Comparison of ENCODE assay signal across 30 mouse cellular contexts in the genomic region with DNA sequence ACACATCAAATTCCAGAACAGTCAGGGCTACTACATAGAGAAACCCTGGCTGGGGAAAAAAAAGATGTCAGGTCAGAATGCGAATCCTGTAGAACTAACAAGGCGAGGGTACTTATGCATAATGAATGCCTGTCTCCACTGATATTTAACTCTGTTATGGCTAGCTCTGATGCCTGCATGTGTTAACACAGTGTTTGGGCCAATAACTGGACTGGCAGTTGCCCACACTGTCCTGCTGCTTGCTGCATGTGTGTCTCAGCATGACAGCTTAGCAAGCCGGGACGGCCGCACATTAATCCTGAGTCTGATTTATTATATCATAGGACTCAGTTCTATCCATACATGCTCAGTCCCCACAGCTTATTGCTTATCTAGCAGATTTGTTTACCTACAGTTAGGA. TPM values are rescaled to one million over a fixed set of nuclear protein-coding genes. Genes with fewer than 3 reads are reported as not detected.
"Had no signal": no experiment of that assay in that cellular context is flagged by ENCODE, and none has a peak within 500 bp of the region (broad histone marks: within the 10 kb centered on the region; RNA-seq: fewer than 3 reads in every experiment).

No protein-coding gene starts in this region.

- DNase-seq: gastrocnemius, postnatal 14 days; gastrocnemius, postnatal 36 days; heart, adult 11 months; heart, adult 2 months; heart, postnatal 10 days; heart, postnatal 36 days; kidney, adult 11 months; kidney, adult 2 months; kidney, adult 9 months; kidney, postnatal 14 days; kidney, postnatal 36 days; layer of hippocampus, adult 9-11 months; liver; liver, embryonic 13.5 days; liver, postnatal 0 days had no signal

- H3K27me3 ChIP-seq: heart, embryonic 12.5 days; hindbrain, embryonic 13.5 days; hindbrain, embryonic 15.5 days; kidney, embryonic 15.5 days; limb, embryonic 12.5 days; liver, embryonic 13.5 days; liver, embryonic 15.5 days had no signal

- H3K27ac ChIP-seq: heart, adult 2 months; hindbrain, embryonic 13.5 days; hindbrain, embryonic 15.5 days; hindbrain, postnatal 0 days; kidney, embryonic 15.5 days; kidney, postnatal 0 days; left cerebral cortex, adult 2 months; limb, embryonic 10.5 days; limb, embryonic 12.5 days; liver, embryonic 13.5 days; liver, embryonic 15.5 days had no signal

- H3K4me3 ChIP-seq: heart, adult 2 months; heart, embryonic 12.5 days; hindbrain, embryonic 13.5 days; hindbrain, embryonic 15.5 days; kidney, embryonic 15.5 days; left cerebral cortex, adult 2 months; limb, embryonic 10.5 days; limb, embryonic 12.5 days; liver, embryonic 13.5 days; liver, embryonic 15.5 days had no signal

- H3K4me1 ChIP-seq: heart, embryonic 12.5 days; hindbrain, embryonic 13.5 days; hindbrain, embryonic 15.5 days; kidney, embryonic 15.5 days; limb, embryonic 10.5 days; limb, embryonic 12.5 days; liver, embryonic 15.5 days had no signal

RNA-seq across cellular contexts. Expression of a gene that starts 1.3 kb away (rescaled TPM):
- total RNA-seq: gastrocnemius, adult 18-20 months; gastrocnemius, adult 8-10 months; gastrocnemius, postnatal 36 days; heart, postnatal 10 days; hindbrain, postnatal 0 days; layer of hippocampus, adult 18-20 months; layer of hippocampus, postnatal 14 days; left cerebral cortex, adult 2 months; left cerebral cortex, postnatal 25 days had no signal
- polyA plus RNA-seq: heart, embryonic 12.5 days; hindbrain, embryonic 15.5 days; limb, embryonic 12.5 days had no signal
